Mouse (Mus musculus): ENCODE data around the gene Krt10. TPM values are rescaled to one million over a fixed set of nuclear protein-coding genes. Genes with fewer than 3 reads are reported as not detected.

Gene Krt10
- polyA plus RNA-seq (2015; fragmentation: Nextera tagmentation; extraction: Ambion mirVana) = 11.1 and 14.2 TPM in 2 replicates

DNA sequence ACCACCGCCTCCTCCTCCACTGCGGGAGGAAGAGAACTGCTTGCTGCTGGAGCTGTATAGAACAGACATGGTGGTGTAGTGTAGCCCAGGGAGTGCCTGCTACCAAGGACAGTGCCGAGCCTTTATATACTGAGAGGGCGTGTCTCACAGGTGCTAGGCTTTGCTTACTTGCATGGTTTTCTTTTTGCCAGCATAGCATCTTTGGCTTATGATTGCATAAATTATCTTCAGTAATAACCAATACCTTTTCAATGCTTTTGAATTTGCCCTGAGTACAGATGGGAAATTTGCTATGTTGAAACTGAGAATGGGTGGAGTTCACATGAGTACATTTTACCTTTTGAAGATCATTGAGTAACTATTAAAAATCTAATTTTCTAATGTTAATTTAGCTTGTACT lies at the start of gene Krt10:
Krt10 (minus strand) TSS at position 101 of the 400 bp plus-strand sequence.
- Histone ChIP-seq H3K36me3 (no peaks in the 10 kb centered on the region), H3K4me2 (no peak within 1 kb of the TSS), H3K9me3 (no peaks in the 10 kb centered on the region), H3K4me1 (no peaks in the 10 kb centered on the region), H3K27me3 (replicated peaks) (peaks cover 7% of the 10 kb centered on the region), H3K4me3 (no peak within 1 kb of the TSS), H3K27ac (replicated peaks) (no peak within 1 kb of the TSS), H3K9ac (no peak within 1 kb of the TSS)
- ATAC-seq (ENCODE audit: extremely low read depth, insufficient number of reproducible peaks, low FRiP score, low TSS enrichment) = no peak
- WGBS = 77% methylated on average over 4 of the region's 4 CpGs

DNA sequence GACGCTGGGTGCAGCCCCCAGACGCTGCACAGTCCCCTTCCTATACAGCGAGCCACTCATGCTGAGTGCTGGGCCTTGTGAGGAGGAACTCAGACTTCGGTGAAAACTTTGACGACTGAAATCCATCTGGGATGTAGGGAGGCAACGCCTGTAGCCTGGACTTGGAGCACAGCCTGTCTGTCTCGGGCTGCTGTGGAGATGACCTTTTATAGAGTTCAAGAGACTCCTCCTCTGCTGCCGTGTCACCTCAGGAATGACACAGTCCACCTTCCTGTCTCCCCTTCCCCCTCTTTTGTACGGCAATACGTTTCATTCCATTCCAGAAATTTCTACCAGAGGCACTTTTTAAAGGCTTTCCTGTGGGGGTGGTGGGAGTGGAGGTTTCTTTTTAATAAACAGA lies 48.8 kb upstream of the Krt10 start, which contains the start of gene Krt20:
Krt20 (minus strand) TSS at position 179 of the 400 bp plus-strand sequence.
- H3K9me3 ChIP-seq = no peaks in the 10 kb centered on the region
- no peak within 1 kb of the TSS for H3K27ac ChIP-seq (replicated peaks)
- H3K9ac ChIP-seq = no peak within 1 kb of the TSS
- 22% methylated on average over 10 of the region's 10 CpGs for WGBS
- peak within 1 kb of the TSS; percentile 48 for H3K4me2 ChIP-seq
- no peaks in the 10 kb centered on the region for H3K36me3 ChIP-seq
- H3K27me3 ChIP-seq (replicated peaks) = no peaks in the 10 kb centered on the region
- no peak within 1 kb of the TSS for H3K4me3 ChIP-seq
- ATAC-seq (ENCODE audit: extremely low read depth, insufficient number of reproducible peaks, low FRiP score, low TSS enrichment) = no peak
- H3K4me1 ChIP-seq = peaks cover 8% of the 10 kb centered on the region

- Histone ChIP-seq H3K36me3 (no peaks in the 10 kb centered on the region), H3K27me3 (replicated peaks) (no peaks in the 10 kb centered on the region), H3K4me1 (peaks cover 8% of the 10 kb centered on the region), H3K4me2 (no peak overlapping the region), H3K9ac (no peak overlapping the region), H3K9me3 (no peaks in the 10 kb centered on the region), H3K27ac (replicated peaks) (no peak overlapping the region), H3K4me3 (no peak overlapping the region)
- no peak for ATAC-seq (ENCODE audit: extremely low read depth, insufficient number of reproducible peaks, low FRiP score, low TSS enrichment)
- 51% methylated on average over 4 of the region's 4 CpGs for WGBS
Observed at GRCm38 (mm10) chr11:99436625-99437024, 47.5 kb upstream of the Krt10 start.

GRCm38 (mm10) chr11:99430670-99431069 lies 41.5 kb upstream of the Krt10 start:
- no peaks in the 10 kb centered on the region for H3K4me1 ChIP-seq

DNA sequence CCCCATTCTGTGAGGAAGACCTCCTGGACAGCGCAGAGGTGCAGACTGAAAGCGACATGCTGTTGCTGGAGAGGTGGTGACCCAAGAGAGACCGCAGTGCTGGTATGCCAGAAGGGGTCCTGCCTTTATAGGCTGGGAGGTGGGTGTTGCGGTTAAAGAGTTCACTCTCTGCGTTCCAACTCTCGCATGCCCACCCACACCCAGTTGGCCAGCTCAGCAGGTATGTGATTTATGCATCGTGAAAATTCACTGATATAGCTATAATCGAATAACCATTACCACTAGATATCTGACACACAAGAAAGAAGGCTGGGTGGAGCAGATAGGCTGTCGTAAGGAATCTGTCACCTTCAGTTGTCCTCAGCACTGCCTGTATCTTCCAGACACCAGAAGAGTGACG lies 33.0 kb upstream of the Krt10 start, which contains the start of gene Krt12:
Krt12 (minus strand) TSS at position 101 of the 400 bp plus-strand sequence.
- H3K4me1 ChIP-seq = no peaks in the 10 kb centered on the region
- no peak within 1 kb of the TSS for H3K4me2 ChIP-seq
- no peak within 1 kb of the TSS for H3K9ac ChIP-seq
- peaks cover 31% of the 10 kb centered on the region for H3K27me3 ChIP-seq (replicated peaks)
- H3K4me3 ChIP-seq = no peak within 1 kb of the TSS
- H3K9me3 ChIP-seq = no peaks in the 10 kb centered on the region
- no peak for ATAC-seq (ENCODE audit: extremely low read depth, insufficient number of reproducible peaks, low FRiP score, low TSS enrichment)
- WGBS = 71% methylated on average over 10 of the region's 10 CpGs
- no peak within 1 kb of the TSS for H3K27ac ChIP-seq (replicated peaks)
- no peaks in the 10 kb centered on the region for H3K36me3 ChIP-seq

More at GRCm38 (mm10) chr11:99430670-99431069, 41.5 kb upstream of the Krt10 start:
- no peak overlapping the region for H3K4me2 ChIP-seq
- no peak overlapping the region for H3K9ac ChIP-seq
- 51% methylated on average over 12 of the region's 12 CpGs for WGBS
- no peak overlapping the region for H3K4me3 ChIP-seq
- no peaks in the 10 kb centered on the region for H3K36me3 ChIP-seq
- H3K27me3 ChIP-seq (replicated peaks) = no peaks in the 10 kb centered on the region
- H3K27ac ChIP-seq (replicated peaks) = no peak overlapping the region
- no peaks in the 10 kb centered on the region for H3K9me3 ChIP-seq
- no peak for ATAC-seq (ENCODE audit: extremely low read depth, insufficient number of reproducible peaks, low FRiP score, low TSS enrichment)

DNA sequence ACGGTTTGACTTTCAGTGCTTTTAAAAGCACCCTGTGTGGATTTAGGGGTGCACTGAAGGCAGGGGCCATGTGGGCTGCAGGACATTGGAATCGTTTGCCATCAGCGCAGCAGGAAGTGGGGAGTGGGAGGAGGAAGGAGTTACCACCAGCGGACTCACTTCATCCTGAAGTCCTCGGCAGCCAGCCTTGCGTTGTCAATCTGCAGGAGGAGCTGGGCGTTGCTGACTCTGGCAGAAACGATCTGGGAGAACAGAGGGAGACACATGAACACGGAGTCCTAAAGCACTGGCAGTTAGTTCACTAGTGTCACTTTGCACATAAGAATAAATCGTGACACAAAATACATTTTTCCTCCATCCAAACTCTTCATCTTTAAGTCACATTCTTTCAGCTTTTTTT lies 31.4 kb upstream of the Krt10 start:
- H3K4me3 ChIP-seq = no peak overlapping the region
- H3K9me3 ChIP-seq = no peaks in the 10 kb centered on the region
- no peak for ATAC-seq (ENCODE audit: extremely low read depth, insufficient number of reproducible peaks, low FRiP score, low TSS enrichment)
- H3K27me3 ChIP-seq (replicated peaks) = peaks cover 38% of the 10 kb centered on the region
- 0 out of 2 replicates have a peak overlapping the region, but pooled peaks have one; percentile 16 for H3K4me2 ChIP-seq
- no peaks in the 10 kb centered on the region for H3K4me1 ChIP-seq
- H3K36me3 ChIP-seq = no peaks in the 10 kb centered on the region
- no peak overlapping the region for H3K9ac ChIP-seq
- H3K27ac ChIP-seq (replicated peaks) = no peak overlapping the region
- WGBS = 37% methylated on average over 10 of the region's 10 CpGs

DNA sequence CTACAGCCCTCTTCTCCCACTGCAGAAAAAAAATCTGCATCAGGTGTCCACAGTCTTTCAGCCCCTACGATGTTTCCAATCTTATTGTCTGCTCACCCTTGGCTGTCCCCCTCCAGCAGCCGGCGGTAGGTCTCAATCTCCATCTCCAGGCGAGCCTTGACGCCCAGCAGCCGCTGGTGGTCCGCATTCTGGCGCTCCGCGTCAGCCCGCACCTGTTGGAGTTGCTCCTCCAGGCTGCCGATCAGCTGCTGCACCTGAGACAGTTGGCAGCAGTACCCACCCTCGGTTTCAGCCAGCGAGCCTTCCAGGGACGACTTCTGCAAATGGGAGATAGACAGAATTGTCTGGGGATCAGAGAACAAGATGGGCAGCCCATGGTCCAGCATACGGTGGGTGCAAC lies 28.7 kb upstream of the Krt10 start:
- Histone ChIP-seq H3K9ac (no peak overlapping the region), H3K27ac (replicated peaks) (no peak overlapping the region), H3K4me1 (no peaks in the 10 kb centered on the region), H3K4me2 (no peak overlapping the region), H3K4me3 (no peak overlapping the region), H3K27me3 (replicated peaks) (peaks cover 32% of the 10 kb centered on the region; the same call in 1 of the 2 replicates), H3K9me3 (no peaks in the 10 kb centered on the region), H3K36me3 (no peaks in the 10 kb centered on the region)
- 53% methylated on average over 16 of the region's 16 CpGs for WGBS
- ATAC-seq (ENCODE audit: extremely low read depth, insufficient number of reproducible peaks, low FRiP score, low TSS enrichment) = no peak

DNA sequence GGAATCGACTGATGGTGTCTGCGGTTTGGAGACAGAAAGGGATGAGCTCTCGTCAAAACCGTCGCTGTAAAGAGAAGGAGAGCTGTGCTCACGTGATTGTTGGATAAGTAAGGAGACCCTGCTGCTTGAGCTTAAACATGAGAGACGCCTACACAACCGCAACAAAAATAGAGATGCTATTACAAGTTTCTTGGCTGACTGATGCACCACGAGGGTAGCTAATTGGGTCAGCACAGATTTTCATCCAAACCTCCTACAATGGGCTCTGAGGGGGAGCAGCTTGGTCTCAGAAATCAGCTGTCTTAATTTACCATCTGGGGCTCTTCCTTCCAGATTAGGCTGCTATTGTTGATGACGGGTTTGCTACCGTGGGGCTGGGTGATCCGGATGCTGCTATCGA lies 27.7 kb upstream of the Krt10 start:
- no peaks in the 10 kb centered on the region for H3K9me3 ChIP-seq

DNA sequence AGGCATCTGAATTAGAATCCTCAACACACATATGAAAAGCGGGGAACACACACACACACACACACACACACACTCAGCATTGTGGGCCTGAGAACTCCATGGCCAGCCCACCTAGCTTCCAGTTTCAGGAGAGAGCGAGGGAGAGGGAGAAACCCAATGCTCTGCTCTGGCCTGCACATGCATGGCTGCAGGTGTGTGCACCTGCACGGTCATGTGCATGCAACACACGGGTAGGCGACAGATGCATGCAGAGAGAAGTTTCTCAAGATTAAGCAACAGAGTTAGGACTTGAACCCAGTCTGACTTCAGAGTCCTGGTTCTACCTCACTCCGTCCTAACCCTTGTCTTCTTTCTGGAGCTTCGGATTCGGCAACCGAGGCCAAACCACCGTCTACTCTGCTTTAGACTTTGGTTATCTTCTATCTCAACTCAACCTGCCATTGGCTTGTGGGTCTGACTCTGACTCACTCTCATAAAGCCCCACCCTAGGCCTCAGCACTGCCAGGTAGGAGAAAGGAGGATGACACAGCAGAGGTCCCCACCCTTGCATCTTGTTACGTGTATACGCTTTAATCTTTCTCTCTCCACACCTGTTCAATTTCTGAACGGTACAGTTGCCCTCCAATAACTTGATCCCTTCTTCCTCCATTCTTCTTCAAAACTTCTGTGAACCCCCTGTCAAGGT lies 25.4 kb upstream of the Krt10 start:
- no peaks in the 10 kb centered on the region for H3K9me3 ChIP-seq
- no peak for ATAC-seq (ENCODE audit: extremely low read depth, insufficient number of reproducible peaks, low FRiP score, low TSS enrichment)
- WGBS = 79% methylated on average over 13 of the region's 13 CpGs

More for the DNA sequence above, 27.7 kb upstream of the Krt10 start:
- Histone ChIP-seq H3K9ac (no peak overlapping the region), H3K27me3 (replicated peaks) (peaks cover 29% of the 10 kb centered on the region; the same call in 1 of the 2 replicates), H3K4me3 (no peak overlapping the region), H3K4me1 (no peaks in the 10 kb centered on the region), H3K36me3 (no peaks in the 10 kb centered on the region), H3K27ac (replicated peaks) (no peak overlapping the region), H3K4me2 (no peak overlapping the region)
- WGBS = 79% methylated on average over 13 of the region's 13 CpGs
- ATAC-seq (ENCODE audit: extremely low read depth, insufficient number of reproducible peaks, low FRiP score, low TSS enrichment) = no peak

DNA sequence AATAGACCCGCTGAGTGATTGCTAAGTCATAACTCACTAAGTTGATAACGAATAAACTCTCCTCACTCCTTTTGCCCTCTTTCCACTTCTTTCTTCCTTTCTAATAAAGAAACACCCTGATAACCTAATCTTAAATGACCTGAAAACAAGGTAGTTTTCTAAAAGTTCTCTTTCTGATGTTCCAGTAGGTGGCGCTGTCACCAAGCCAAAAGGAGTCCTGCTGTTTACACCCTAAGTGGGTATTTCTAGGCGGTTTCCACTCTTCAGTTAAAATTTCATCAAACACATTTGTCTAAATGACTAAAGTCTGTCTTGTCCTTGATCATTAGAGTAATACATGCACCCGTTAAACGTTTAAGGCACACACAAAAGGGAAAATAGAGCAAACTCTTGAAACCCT lies 24.1 kb upstream of the Krt10 start:
- Histone ChIP-seq H3K4me3 (no peak overlapping the region), H3K27ac (replicated peaks) (no peak overlapping the region), H3K9ac (no peak overlapping the region), H3K27me3 (replicated peaks) (peaks cover 24% of the 10 kb centered on the region; the same call in 1 of the 2 replicates), H3K4me1 (no peaks in the 10 kb centered on the region), H3K4me2 (no peak overlapping the region), H3K9me3 (no peaks in the 10 kb centered on the region), H3K36me3 (no peaks in the 10 kb centered on the region)
- ATAC-seq (ENCODE audit: extremely low read depth, insufficient number of reproducible peaks, low FRiP score, low TSS enrichment) = no peak
- WGBS = 20% methylated on average over 6 of the region's 6 CpGs

More for the DNA sequence above, 25.4 kb upstream of the Krt10 start:
- Histone ChIP-seq H3K27me3 (replicated peaks) (peaks cover 27% of the 10 kb centered on the region; the same call in 1 of the 2 replicates), H3K36me3 (no peaks in the 10 kb centered on the region), H3K4me3 (no peak overlapping the region), H3K27ac (replicated peaks) (no peak overlapping the region), H3K4me1 (no peaks in the 10 kb centered on the region), H3K9ac (no peak overlapping the region), H3K4me2 (no peak overlapping the region)

DNA sequence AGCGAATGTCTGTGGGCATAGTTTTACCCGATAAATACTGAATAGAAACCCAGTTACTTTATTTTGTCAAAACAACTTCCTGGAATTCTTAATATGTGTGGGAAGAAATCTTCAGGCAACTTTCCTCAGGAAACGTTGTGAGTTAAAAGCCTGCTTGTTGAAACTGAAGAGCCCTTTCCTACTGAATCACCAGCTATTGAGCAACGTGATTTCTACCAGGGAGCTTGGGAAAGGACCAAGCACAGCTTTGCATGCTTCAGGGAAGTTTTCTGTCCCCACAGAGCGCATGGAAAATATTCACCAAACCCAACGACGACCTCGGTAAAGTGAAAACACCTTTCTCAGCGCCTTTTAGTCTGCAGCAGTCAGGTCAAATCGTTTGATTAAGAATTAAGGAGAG lies 17.0 kb upstream of the Krt10 start:
- Histone ChIP-seq H3K4me3 (no peak overlapping the region), H3K9me3 (no peaks in the 10 kb centered on the region), H3K4me2 (no peak overlapping the region), H3K9ac (no peak overlapping the region), H3K36me3 (no peaks in the 10 kb centered on the region), H3K27me3 (replicated peaks) (peaks cover 32% of the 10 kb centered on the region), H3K27ac (replicated peaks) (no peak overlapping the region), H3K4me1 (no peaks in the 10 kb centered on the region)
- no peak for ATAC-seq (ENCODE audit: extremely low read depth, insufficient number of reproducible peaks, low FRiP score, low TSS enrichment)
- 60% methylated on average over 10 of the region's 10 CpGs for WGBS

Measured in heart, embryonic 13.5 days (tissue).